Mouse (Mus musculus) intestine, embryonic 16.5 days (tissue): Measurements from ENCODE around the gene Nprl2. TPM values are rescaled to one million over a fixed set of nuclear protein-coding genes. Genes with fewer than 3 reads are reported as not detected.

Experiments
- ATAC-seq: fragments of 200-750 bp; cut with Nextera tagmentation; 2 replicates; pipeline ENCODE4 v1.8.0; 2017; ENCODE audit warnings: moderate TSS enrichment, moderate library complexity
- H3K27ac ChIP-seq: fragments of 300-500 bp; sonication (generic); 2 replicates; pipeline ENCODE4 v1.5.1; 2014; ENCODE audit warnings: mild to moderate bottlenecking, low read length
- H3K27me3 ChIP-seq: fragments of 300-500 bp; sonication (generic); replicated peaks from 2 replicates; pipeline ENCODE4 v1.6.1; 2014; ENCODE audit warnings: low read length, control low read depth, mixed read lengths; ENCODE audit not compliant: control insufficient read depth, insufficient read depth
- H3K36me3 ChIP-seq: fragments of 300-500 bp; sonication (generic); 2 replicates; pipeline ENCODE4 v1.6.1; 2014; ENCODE audit warnings: low read length, control low read depth; ENCODE audit not compliant: control insufficient read depth, insufficient read depth
- H3K4me1 ChIP-seq: fragments of 300-500 bp; sonication (generic); 2 replicates; pipeline ENCODE4 v1.6.1; 2014; ENCODE audit warnings: low read length, control low read depth, mixed read lengths; ENCODE audit not compliant: control insufficient read depth, insufficient read depth
- H3K4me2 ChIP-seq: fragments of 300-500 bp; sonication (generic); 2 replicates; pipeline ENCODE4 v1.6.1; 2014; ENCODE audit warnings: low read depth, low read length, control low read depth
- H3K4me3 ChIP-seq: fragments of 300-500 bp; sonication (generic); 2 replicates; pipeline ENCODE4 v1.5.1; 2014; ENCODE audit warnings: mild to moderate bottlenecking, low read length
- H3K9ac ChIP-seq: fragments of 300-500 bp; sonication (generic); 2 replicates; pipeline ENCODE4 v1.6.1; 2014; ENCODE audit warnings: low read depth, low read length
- H3K9me3 ChIP-seq: fragments of 300-500 bp; sonication (generic); 2 replicates; pipeline ENCODE4 v1.6.1; 2016; ENCODE audit warnings: low read length, control low read depth; ENCODE audit not compliant: control insufficient read depth
- WGBS: fragments of 180-500 bp; shearing (Covaris S2); extraction: QIAGEN DNeasy Blood & Tissue Kit; methylation state at CpG from one replicate; pipeline ENCODE4 v1.1.7; 2014; 5-methylcytosine and 5-hydroxymethylcytosine counted together
- polyA plus RNA-seq: library from polyadenylated mRNA; unstranded; fragments of >200 nt; fragmentation: Nextera tagmentation; extraction: Ambion mirVana; gene quantifications from 2 replicates; pipeline ENCODE4 v1.2.1, GENCODE M21; 2015

Nprl2 gene
- polyA plus RNA-seq, 1 experiment from 2014 or later: 39.1 TPM

DNA sequence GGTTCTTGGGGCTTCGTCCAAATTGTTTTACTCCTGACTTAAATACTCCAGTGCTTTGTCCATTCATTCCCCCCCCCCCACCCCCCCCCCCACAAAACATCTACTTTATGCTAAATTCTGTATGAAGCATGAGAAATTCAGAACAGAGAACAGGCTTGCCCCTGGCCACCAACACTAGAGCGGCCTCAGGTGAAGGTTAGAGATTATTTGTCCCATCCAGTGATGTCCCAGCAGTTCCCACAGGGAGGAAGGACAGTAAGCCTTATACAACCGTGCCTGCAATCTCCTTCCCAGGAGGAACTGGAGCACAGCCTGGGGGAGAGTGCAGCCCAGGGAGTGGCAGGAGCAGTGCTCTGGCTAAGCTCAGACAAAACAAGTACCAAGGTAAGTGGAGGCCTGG, 36.6 kb downstream of the Nprl2 start, which contains the start of gene Naa80:
Gene Naa80, plus strand, starts transcription at position 301 of the 400 bp plus-strand sequence.
- no peak for ATAC-seq
- Histone ChIP-seq H3K27me3 (no peaks in the 10 kb centered on the region), H3K9ac (no peak within 1 kb of the TSS), H3K4me1 (peaks cover 34% of the 10 kb centered on the region), H3K27ac (peak within 1 kb of the TSS; percentile 42; the same call in 1 of the 2 replicates), H3K4me3 (no peak within 1 kb of the TSS), H3K9me3 (no peaks in the 10 kb centered on the region), H3K4me2 (no peak within 1 kb of the TSS), H3K36me3 (no peaks in the 10 kb centered on the region; the same call in 1 of the 2 replicates)
- WGBS: 73% methylated on average over 3 of the region's 3 CpGs

DNA sequence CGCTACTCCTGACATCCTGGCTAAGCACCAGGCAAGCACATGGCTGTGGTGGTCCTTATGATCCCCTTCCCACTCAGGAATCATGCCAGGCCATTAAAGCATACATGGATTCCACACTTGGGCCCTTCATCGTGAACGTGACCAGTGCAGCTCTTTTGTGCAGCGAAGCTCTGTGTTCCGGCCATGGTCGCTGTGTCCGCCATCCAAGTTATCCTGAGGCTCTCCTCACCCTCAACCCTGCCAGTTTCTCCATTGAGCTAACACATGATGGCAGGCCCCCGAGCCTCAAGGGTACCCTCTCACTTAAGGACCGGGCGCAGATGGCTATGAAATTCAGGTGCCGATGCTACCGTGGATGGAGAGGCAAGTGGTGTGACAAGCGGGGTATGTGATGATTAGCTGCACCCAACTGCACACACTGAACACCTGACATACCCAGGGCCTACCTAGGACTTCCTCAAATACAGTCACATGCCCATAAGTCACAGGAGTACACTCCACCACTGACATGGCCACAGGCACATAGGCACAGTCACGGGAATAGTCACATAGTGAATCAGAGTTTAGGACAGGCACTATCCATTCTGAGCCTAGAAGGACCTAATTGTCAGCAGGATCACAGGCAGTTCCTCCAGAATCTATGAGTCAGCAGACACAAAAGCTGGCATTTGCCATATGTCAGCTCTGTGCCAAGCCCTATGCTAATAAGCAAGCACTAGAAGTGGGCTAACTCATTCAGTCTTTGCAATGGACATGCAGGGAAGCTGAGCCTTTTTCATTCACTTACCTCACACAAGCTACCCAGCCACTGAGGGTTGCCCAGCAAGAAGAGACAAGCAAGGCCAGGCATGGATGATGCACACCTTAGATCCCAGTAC, 37.2 kb downstream of the Nprl2 start:
- Histone ChIP-seq H3K4me1 (peaks cover 34% of the 10 kb centered on the region), H3K9ac (no peak overlapping the region), H3K27ac (peak overlapping the region; percentile 42; the same call in 1 of the 2 replicates), H3K9me3 (no peaks in the 10 kb centered on the region), H3K36me3 (no peaks in the 10 kb centered on the region; the same call in 1 of the 2 replicates), H3K4me3 (no peak overlapping the region), H3K4me2 (no peak overlapping the region), H3K27me3 (no peaks in the 10 kb centered on the region)
- no peak for ATAC-seq
- WGBS: 94% methylated on average over 14 of the region's 14 CpGs

DNA sequence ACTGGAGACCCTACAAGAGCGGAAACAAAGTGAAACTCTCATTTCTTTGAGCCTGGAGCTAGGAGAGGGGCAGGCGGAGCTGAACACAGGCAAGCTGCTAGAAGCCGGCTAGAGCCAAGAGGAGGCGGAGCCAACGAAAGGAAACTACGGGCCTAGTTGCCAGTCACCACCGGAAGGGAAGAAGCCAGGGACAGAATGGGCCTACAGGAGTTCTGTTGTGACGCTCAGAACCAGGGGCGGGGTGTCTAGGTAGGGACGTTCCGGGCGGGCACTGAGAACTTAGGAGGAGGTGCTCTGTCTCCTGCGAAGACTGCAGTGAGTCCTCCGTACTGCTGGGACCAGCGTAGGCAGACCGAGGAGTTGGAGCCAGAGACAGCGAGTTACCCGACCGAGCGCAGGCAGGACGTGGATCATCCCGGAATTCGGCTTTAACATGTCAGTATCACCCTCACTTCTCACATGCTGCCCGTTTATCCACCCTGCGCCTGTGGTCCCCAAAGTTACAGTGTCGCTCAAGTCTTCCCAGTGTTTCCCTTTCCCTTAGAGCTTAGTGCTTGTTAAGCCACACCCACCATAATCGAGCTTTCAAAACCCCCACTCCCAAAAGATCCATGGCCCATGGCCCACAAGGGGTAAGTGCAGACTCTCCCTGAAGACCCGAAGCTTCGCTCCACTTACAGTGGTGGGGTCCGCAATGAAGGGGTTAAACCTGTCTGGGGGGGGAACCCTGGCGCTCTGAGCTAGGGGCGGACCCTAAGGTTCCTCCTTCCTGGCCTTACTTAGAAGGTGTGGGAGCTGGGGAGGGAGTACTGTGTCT, 38.7 kb downstream of the Nprl2 start, which contains the start of gene Hyal3:
Gene Hyal3, plus strand, starts transcription at position 318 of the 817 bp plus-strand sequence.
- ATAC-seq: peak; percentile 71
- Histone ChIP-seq H3K4me2 (peak within 1 kb of the TSS; percentile 86), H3K9me3 (no peaks in the 10 kb centered on the region), H3K4me3 (peak within 1 kb of the TSS; percentile 67), H3K4me1 (peaks cover 33% of the 10 kb centered on the region), H3K27ac (peak within 1 kb of the TSS; percentile 95), H3K36me3 (no peaks in the 10 kb centered on the region; the same call in 1 of the 2 replicates), H3K27me3 (no peaks in the 10 kb centered on the region), H3K9ac (peak within 1 kb of the TSS; percentile 86)
- under 1% methylated on average over 32 of the region's 32 CpGs for WGBS

DNA sequence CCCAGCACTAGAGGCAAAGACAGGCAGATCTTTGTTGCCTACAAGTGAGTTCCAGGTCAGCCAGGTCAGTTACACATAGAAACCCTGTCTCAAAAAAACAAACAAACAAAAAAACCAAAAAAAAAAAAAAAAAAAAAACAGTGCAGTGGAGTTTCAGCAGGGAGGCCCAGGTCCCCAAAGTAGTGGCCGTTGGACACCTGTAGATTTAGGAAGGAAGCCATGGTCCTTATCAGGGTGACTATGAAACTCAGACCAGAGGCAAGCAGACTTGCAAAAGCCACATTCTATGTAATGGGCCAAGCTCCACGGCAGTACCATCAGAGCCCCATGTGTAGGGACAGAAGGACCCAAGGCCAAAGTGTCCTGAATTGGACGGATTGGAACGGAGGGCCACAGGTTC, 39.6 kb downstream of the Nprl2 start:
- H3K4me2 ChIP-seq: peak overlapping the region; percentile 86

DNA sequence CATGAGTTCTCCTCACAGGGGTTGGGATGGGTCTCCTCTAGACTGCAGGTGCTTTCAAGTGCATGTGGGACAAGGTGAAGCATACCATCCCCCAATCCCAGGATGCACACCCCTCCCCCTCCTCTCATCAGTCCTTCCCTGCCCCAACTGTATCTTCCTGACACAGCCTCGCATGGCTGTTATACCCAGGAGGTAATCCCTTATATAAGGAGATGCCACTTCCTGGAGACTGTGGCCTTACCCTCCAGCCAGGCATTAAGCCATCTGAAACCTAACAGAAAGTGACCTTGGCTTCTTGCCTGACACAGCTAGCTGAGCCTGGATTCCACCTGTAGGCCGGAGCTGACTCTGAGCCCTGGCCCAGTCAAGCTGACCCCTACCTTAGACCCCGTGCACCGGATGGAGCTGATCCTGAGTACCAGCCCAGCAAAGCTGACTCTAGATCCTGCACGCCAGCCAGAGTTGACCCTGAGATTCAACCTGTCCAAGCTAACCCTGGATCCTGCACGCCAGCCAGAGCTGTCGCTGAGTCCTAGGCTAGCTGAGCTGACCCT, 40.6 kb downstream of the Nprl2 start:
- Histone ChIP-seq H3K4me1 (peaks cover 21% of the 10 kb centered on the region), H3K27me3 (no peaks in the 10 kb centered on the region), H3K36me3 (no peaks in the 10 kb centered on the region; the same call in 1 of the 2 replicates), H3K4me3 (no peak overlapping the region), H3K9ac (0 out of 2 replicates have a peak overlapping the region, but pooled peaks have one; percentile 86), H3K27ac (no peak overlapping the region), H3K9me3 (no peaks in the 10 kb centered on the region), H3K4me2 (no peak overlapping the region)
- 91% methylated on average over 7 of the region's 7 CpGs for WGBS
- ATAC-seq: no peak

More for the DNA sequence above, 39.6 kb downstream of the Nprl2 start:
- Histone ChIP-seq H3K27ac (peak overlapping the region; percentile 95; the same call in 1 of the 2 replicates), H3K27me3 (no peaks in the 10 kb centered on the region), H3K36me3 (no peaks in the 10 kb centered on the region; the same call in 1 of the 2 replicates), H3K4me1 (peaks cover 26% of the 10 kb centered on the region), H3K4me3 (peak overlapping the region; percentile 67), H3K9me3 (no peaks in the 10 kb centered on the region), H3K9ac (peak overlapping the region; percentile 86)
- 61% methylated on average over 4 of the region's 4 CpGs for WGBS
- no peak for ATAC-seq

DNA sequence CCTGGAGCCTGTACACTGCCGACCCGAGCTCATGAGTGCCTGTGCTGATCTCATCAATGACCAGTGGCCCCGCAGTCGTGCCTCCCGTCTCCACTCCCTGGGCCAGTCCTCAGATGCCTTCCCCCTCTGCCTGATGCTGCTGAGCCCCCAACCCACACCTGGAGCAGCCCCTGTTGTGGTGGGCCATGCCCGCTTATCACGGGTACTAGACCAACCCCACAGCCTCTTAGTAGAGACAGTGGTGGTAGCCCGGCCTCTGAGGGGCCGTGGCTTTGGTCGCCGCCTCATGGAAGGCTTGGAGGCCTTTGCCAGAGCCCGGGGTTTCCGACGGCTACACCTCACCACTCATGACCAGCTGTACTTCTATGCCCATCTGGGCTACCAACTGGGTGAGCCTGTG, 41.1 kb downstream of the Nprl2 start:
- no peak for ATAC-seq
- WGBS: 91% methylated on average over 14 of the region's 14 CpGs
- Histone ChIP-seq H3K9ac (no peak overlapping the region), H3K27ac (no peak overlapping the region), H3K9me3 (no peaks in the 10 kb centered on the region), H3K36me3 (no peaks in the 10 kb centered on the region; the same call in 1 of the 2 replicates), H3K4me2 (no peak overlapping the region), H3K4me1 (peaks cover 24% of the 10 kb centered on the region), H3K27me3 (no peaks in the 10 kb centered on the region), H3K4me3 (no peak overlapping the region)

DNA sequence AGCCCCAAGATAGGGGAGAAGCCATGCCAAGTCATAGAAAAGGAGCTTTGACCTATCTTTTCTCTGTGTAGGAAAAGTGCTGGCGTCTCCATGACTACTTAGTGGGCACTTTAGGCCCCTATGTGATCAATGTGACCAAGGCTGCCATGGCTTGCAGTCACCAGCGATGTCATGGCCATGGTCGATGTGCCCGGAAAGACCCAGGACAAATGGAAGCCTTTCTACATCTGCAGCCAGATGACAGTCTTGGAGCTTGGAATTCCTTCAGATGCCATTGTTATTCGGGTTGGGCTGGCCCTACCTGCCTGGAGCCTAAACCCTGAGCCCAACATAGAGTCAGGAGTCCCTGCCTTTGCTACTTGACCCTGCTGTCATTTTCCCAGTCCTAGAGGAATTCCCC, 44.5 kb downstream of the Nprl2 start:
- Histone ChIP-seq H3K27ac (peak overlapping the region; percentile 79), H3K4me2 (no peak overlapping the region)
- no peak for ATAC-seq

DNA sequence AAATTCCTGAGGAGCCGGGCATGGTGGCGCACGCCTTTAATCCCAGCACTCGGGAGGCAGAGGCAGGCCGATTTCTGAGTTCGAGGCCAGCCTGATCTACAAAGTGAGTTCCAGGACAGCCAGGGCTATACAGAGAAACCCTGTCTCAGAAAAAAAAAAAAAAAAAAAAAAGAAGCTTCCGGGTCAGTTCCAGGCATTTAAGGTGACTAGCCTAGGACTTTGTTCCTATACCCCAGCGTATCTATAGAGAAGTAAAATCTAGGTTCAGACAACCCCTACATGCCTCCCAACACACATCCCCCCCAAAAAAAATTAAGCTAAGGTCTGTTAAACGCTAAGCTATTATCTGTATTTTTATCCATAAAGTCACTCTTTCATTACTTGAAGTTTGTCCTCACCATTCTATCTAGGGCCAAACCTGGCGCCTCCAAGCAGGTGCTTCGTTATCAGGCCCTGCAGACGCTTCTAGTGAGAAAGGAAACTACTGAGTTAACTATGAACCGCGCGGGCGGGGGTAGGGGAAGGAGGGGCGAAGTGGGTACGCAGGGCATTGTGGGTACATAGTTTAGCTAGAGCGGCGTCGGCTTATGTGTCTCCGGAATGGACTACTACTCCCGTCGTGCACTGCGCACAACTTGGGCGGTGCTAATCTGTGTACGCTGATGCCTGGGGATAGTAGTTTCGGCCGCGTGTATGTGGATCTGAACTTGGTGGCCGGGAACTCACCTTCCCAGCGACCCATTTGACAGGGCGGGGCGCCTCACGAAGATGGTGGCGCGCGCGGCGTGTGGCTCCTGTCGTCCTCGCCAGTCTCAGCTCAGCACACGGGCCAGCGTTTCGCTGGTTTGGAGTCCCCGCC, 45.2 kb downstream of the Nprl2 start, which contains the start of gene Ifrd2:
Gene Ifrd2, plus strand, starts transcription at position 669 of the 859 bp plus-strand sequence.
- Histone ChIP-seq H3K4me2 (peak within 1 kb of the TSS; percentile 74), H3K36me3 (peaks cover 13% of the 10 kb centered on the region), H3K27ac (peak within 1 kb of the TSS; percentile 82), H3K9ac (peak within 1 kb of the TSS; percentile 83), H3K27me3 (no peaks in the 10 kb centered on the region), H3K9me3 (no peaks in the 10 kb centered on the region), H3K4me1 (peaks cover 31% of the 10 kb centered on the region), H3K4me3 (peak within 1 kb of the TSS; percentile 82)
- WGBS: 12% methylated on average over 46 of the region's 46 CpGs
- ATAC-seq: peak; percentile 96

More for the DNA sequence above, 44.5 kb downstream of the Nprl2 start:
- Histone ChIP-seq H3K4me1 (peaks cover 37% of the 10 kb centered on the region), H3K9me3 (no peaks in the 10 kb centered on the region), H3K9ac (no peak overlapping the region), H3K27me3 (no peaks in the 10 kb centered on the region), H3K36me3 (peaks cover 7% of the 10 kb centered on the region; the same call in 1 of the 2 replicates), H3K4me3 (no peak overlapping the region)
- WGBS: 89% methylated on average over 5 of the region's 5 CpGs
